Mouse (Mus musculus) C2C12 (cell line): ENCODE measurements at regions not wholly inside any gene's neighbourhood (a gene's known extent, or its start where the extent isn't known, plus 50 kb on each side); places are given as distances from the start of the nearest gene placed in this dataset.
"Not testable (repeated sequence)": the region's sequence is repeated elsewhere in the genome, so short reads cannot be mapped to it uniquely, and the experiment has no call there.

Experiments used
- H3K27me3 ChIP-seq: one replicate; pipeline ENCODE4 v1.6.1; 2011; ENCODE audit not compliant: control insufficient read depth, insufficient read depth, insufficient read length
- H3K36me3 ChIP-seq: one replicate; pipeline ENCODE4 v1.6.1; 2011; ENCODE audit not compliant: control insufficient read depth, insufficient read depth
- H3K4me3 ChIP-seq: one replicate; pipeline ENCODE4 v1.5.1; 2011; ENCODE audit warnings: mild to moderate bottlenecking, control low read depth; ENCODE audit not compliant: poor library complexity, insufficient read depth, severe bottlenecking
- H3K79me2 ChIP-seq: one replicate; pipeline ENCODE4 v1.6.1; 2011; ENCODE audit not compliant: control insufficient read depth, insufficient read depth
- H3K79me3 ChIP-seq: one replicate; pipeline ENCODE4 v1.6.1; 2011; ENCODE audit warnings: low read depth, control low read depth
- H3ac ChIP-seq: one replicate; pipeline ENCODE3; 2011; ENCODE audit warnings: low read depth; ENCODE audit not compliant: control insufficient read depth, insufficient read length
- CEBPB ChIP-seq: IDR thresholded peaks from one replicate; pipeline ENCODE4 v1.6.1; 2011; ENCODE audit warnings: low read depth, mild to moderate bottlenecking, control low read depth, moderate library complexity
- CTCF ChIP-seq: IDR thresholded peaks from one replicate; pipeline ENCODE4 v1.5.1; 2011; ENCODE audit not compliant: control insufficient read depth, insufficient read depth, insufficient read length
- FOSL1 ChIP-seq: IDR thresholded peaks from one replicate; pipeline ENCODE4 v1.8.0; 2011; ENCODE audit warnings: mild to moderate bottlenecking, low read length; ENCODE audit not compliant: poor library complexity, insufficient read depth, severe bottlenecking
- MAX ChIP-seq: IDR thresholded peaks from one replicate; pipeline ENCODE4 v1.6.1; 2011; ENCODE audit warnings: mild to moderate bottlenecking, control low read depth
- MYOD1 ChIP-seq: IDR thresholded peaks from one replicate; pipeline ENCODE4 v1.6.1; 2011; ENCODE audit warnings: low read depth; ENCODE audit not compliant: control insufficient read depth, insufficient read length
- MYOG ChIP-seq: IDR thresholded peaks from one replicate; pipeline ENCODE4 v1.6.1; 2011; ENCODE audit not compliant: control insufficient read depth, insufficient read length; ENCODE audit errors: extremely low read depth
- USF1 ChIP-seq: IDR thresholded peaks from one replicate; pipeline ENCODE4 v1.6.1; 2011; ENCODE audit warnings: low read depth, mild to moderate bottlenecking, control low read depth, moderate library complexity

- no peaks in the 10 kb centered on the region for H3K27me3 ChIP-seq
- H3K79me3 ChIP-seq: no peaks in the 10 kb centered on the region
- TF ChIP-seq CEBPB (no peak), USF1 (no peak), CTCF (no peak), FOSL1 (no peak)
- H3K36me3 ChIP-seq: no peaks in the 10 kb centered on the region
- no peak overlapping the region for H3K4me3 ChIP-seq
- no peaks in the 10 kb centered on the region for H3K79me2 ChIP-seq
- H3ac ChIP-seq: no peak overlapping the region
Observed at GRCm38 (mm10) chr12:40926681-40927080, 97.2 kb upstream of the Immp2l start.

GRCm38 (mm10) chr12:40929409-40929808 lies 94.5 kb upstream of the Immp2l start:
- not testable (repeated sequence) for H3K79me2 ChIP-seq, H3K79me3 ChIP-seq

GRCm38 (mm10) chr12:40935098-40935759 lies 88.7 kb upstream of the Immp2l start:
- Histone ChIP-seq H3K36me3 (no peaks in the 10 kb centered on the region), H3K27me3 (no peaks in the 10 kb centered on the region), H3ac (no peak overlapping the region), H3K4me3 (no peak overlapping the region), H3K79me3 (no peaks in the 10 kb centered on the region), H3K79me2 (no peaks in the 10 kb centered on the region)
- no peak for TF ChIP-seq MYOD1
- no peak for TF ChIP-seq FOSL1
- no peak for TF ChIP-seq MAX
- TF ChIP-seq MYOG: no peak
- TF ChIP-seq USF1: no peak
- TF ChIP-seq CEBPB: no peak
- no peak for TF ChIP-seq CTCF

More at GRCm38 (mm10) chr12:40929409-40929808, 94.5 kb upstream of the Immp2l start:
- not testable (repeated sequence) for H3K4me3 ChIP-seq, H3K36me3 ChIP-seq, H3K27me3 ChIP-seq, H3ac ChIP-seq

GRCm38 (mm10) chr12:40937037-40937436 lies 86.9 kb upstream of the Immp2l start:
- Histone ChIP-seq H3K4me3 (no peak overlapping the region), H3K79me3 (no peaks in the 10 kb centered on the region), H3ac (no peak overlapping the region), H3K79me2 (no peaks in the 10 kb centered on the region), H3K27me3 (no peaks in the 10 kb centered on the region), H3K36me3 (no peaks in the 10 kb centered on the region)
- no peak for TF ChIP-seq FOSL1
- TF ChIP-seq CTCF: no peak
- no peak for TF ChIP-seq CEBPB
- TF ChIP-seq USF1: no peak
- no peak for TF ChIP-seq MYOD1

GRCm38 (mm10) chr12:40946888-40947287 lies 77.0 kb upstream of the Immp2l start:
- H3ac ChIP-seq: no peak overlapping the region
- no peak overlapping the region for H3K4me3 ChIP-seq
- no peaks in the 10 kb centered on the region for H3K36me3 ChIP-seq
- peaks cover 3% of the 10 kb centered on the region for H3K27me3 ChIP-seq
- TF ChIP-seq USF1 (no peak), CEBPB (no peak), CTCF (no peak), MAX (no peak), MYOD1 (no peak), MYOG (no peak), FOSL1 (no peak)
- no peaks in the 10 kb centered on the region for H3K79me2 ChIP-seq
- H3K79me3 ChIP-seq: no peaks in the 10 kb centered on the region

GRCm38 (mm10) chr12:40949580-40949979 lies 74.3 kb upstream of the Immp2l start:
- H3K79me2 ChIP-seq: no peaks in the 10 kb centered on the region
- no peak overlapping the region for H3K4me3 ChIP-seq
- TF ChIP-seq USF1: no peak
- H3K36me3 ChIP-seq: no peaks in the 10 kb centered on the region
- H3K27me3 ChIP-seq: no peaks in the 10 kb centered on the region
- no peaks in the 10 kb centered on the region for H3K79me3 ChIP-seq
- H3ac ChIP-seq: no peak overlapping the region

GRCm38 (mm10) chr12:40958536-40958935 lies 65.4 kb upstream of the Immp2l start:
- Histone ChIP-seq H3ac (no peak overlapping the region), H3K79me3 (no peaks in the 10 kb centered on the region), H3K79me2 (no peaks in the 10 kb centered on the region), H3K4me3 (no peak overlapping the region), H3K36me3 (no peaks in the 10 kb centered on the region), H3K27me3 (no peaks in the 10 kb centered on the region)
- TF ChIP-seq USF1 (no peak), MYOD1 (no peak), MYOG (no peak), MAX (no peak), CTCF (no peak), FOSL1 (no peak), CEBPB (no peak)
